Mouse (Mus musculus): ENCODE measurements around the gene Gm20831.
"Not testable (repeated sequence)": the region's sequence is repeated elsewhere in the genome, so short reads cannot be mapped to it uniquely, and the experiment has no call there.

Gm20831 gene

GRCm38 (mm10) chrY:17874441-17874840 is at the start of gene Gm20831, which contains the start of gene Gm20772:
Gm20831 (plus strand) TSS chrY:17874741.
Gm20772 (plus strand) TSS chrY:17874741.
- DNase-seq, result not testable (repeated sequence)

DNA sequence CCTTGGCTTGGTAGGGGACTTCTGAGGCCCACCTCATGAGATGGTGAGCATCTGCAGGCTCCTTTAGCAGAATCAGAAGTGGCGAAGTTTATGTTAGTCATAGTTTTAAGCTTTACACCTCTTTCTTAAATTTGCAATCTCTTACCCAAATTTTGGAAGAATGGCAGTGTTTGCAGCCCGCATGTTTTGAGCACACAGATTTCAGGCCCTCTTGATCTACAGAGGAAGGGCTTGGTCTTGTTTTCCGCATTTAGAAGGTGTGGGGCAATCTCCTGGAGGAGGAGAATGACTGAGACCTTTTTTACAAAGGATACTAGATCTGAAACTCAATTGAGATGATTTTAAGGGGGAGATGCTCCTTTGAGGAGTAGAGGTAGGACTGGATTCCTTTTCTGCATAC is 28.4 kb upstream of the Gm20831 start, which contains the start of gene Gm21904:
Gene Gm21904 (minus strand): TSS at position 101 of the 400 bp plus-strand sequence.
- not testable (repeated sequence) for DNase-seq

DNA sequence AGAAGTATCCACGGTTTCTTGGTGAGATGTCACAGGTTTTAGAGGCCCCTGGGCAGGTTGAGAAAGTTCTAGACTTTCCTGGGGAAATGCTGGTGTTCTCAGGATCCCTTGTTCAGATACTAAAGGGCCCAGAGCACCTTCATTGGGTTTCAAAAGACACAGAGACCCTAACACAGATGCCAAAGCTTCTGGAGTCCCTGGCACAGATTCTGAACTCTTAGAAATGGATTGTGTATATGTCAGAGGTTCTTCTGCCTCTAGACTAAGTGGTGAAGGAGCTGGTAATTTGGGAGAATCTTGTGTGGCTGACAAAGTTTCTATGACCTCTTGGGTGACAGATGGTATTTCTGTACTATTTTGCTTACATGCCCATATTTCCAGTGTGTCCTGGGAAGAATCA is 62.7 kb downstream of the Gm20831 start, which contains the start of gene Srsy:
Gene Srsy (minus strand): TSS at position 101 of the 400 bp plus-strand sequence.
- not testable (repeated sequence) for DNase-seq

Data from cerebellum, adult 18-20 months (tissue).